ENCODE assay signal across 11 mouse cellular contexts in the genomic region with DNA sequence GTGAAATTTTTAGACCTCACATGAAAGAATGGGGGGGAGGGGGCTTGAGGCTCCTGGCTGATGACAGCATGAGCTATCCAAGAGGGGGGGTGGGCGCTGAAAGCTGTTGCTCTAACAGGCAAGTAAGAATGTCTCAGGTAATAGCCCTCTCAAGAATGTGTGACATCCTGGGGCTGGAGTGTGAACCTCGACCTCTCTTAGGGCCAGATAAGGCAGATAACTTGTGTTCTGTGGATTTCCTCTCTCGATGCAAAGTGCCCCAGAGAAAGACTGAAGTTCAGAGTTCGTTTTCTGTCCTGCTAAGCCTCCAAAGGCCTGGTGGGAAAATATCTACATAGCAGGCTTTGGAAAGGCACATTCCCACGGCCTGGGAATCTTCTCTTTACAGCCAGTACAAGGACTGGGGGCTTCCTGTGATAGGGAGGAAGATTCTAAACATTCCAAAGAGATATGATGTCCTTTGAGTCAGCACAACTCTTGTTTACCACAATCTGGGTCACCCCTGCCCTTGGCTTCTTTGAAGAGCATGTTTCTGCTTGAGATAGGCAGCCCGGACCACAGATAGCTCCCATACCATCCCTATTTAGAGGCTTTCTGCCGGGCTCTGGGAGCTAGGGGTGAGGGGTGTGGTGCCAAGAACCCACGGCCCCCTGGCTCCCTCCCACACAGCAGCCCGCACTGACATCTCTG. TPM values are rescaled to one million over a fixed set of nuclear protein-coding genes. Genes with fewer than 3 reads are reported as not detected.
DNase-seq lines count a peak whose midpoint lies in the region; ATAC-seq and TF ChIP-seq lines count a peak whose summit lies in the region.
"Had no signal": no experiment of that assay in that cellular context is flagged by ENCODE, and none has a peak within 500 bp of the region (broad histone marks: within the 10 kb centered on the region; RNA-seq: fewer than 3 reads in every experiment).

No protein-coding gene starts in this region.

- WGBS in forebrain, embryonic 11.5 days = 37% methylated on average over 9 of the region's 9 CpGs
- 44% methylated on average over 9 of the region's 9 CpGs for WGBS in forebrain, postnatal 0 days
- 38% methylated on average over 9 of the region's 9 CpGs for WGBS in kidney, embryonic 16.5 days
- WGBS in liver, embryonic 15.5 days (ENCODE audit: insufficient replicate concordance) = 15% methylated on average over 9 of the region's 9 CpGs

- TF ChIP-seq POLR2A in embryonic fibroblast, embryonic 13.5 days (IDR thresholded peaks at IDR 0.05; ENCODE audit: low read depth, low read length) = no peak

- H3K4me3 ChIP-seq in forebrain, embryonic 11.5 days (ENCODE audit: low read depth, low read length) = no peak overlapping the region
- H3K4me3 ChIP-seq in forebrain, postnatal 0 days (ENCODE audit: low read depth, low read length) = no peak overlapping the region
- H3K4me3 ChIP-seq in kidney, embryonic 16.5 days (ENCODE audit: low read length) = no peak overlapping the region
- H3K4me3 ChIP-seq in embryonic fibroblast, embryonic 13.5 days (ENCODE audit: insufficient read depth, low read length) = no peak overlapping the region
- H3K4me3 ChIP-seq in liver, embryonic 15.5 days (replicated peaks) = no peak overlapping the region

- no peak overlapping the region for H3K4me2 ChIP-seq in forebrain, embryonic 11.5 days (ENCODE audit: low read depth, low read length, severe bottlenecking)
- H3K4me2 ChIP-seq in forebrain, postnatal 0 days (ENCODE audit: low read depth) = no peak overlapping the region
- H3K4me2 ChIP-seq in kidney, embryonic 16.5 days (replicated peaks; ENCODE audit: low read depth, low read length) = no peak overlapping the region
- no peak overlapping the region for H3K4me2 ChIP-seq in liver, embryonic 15.5 days

- H3K27ac ChIP-seq in forebrain, embryonic 11.5 days (ENCODE audit: low read depth, low read length) = no peak overlapping the region
- H3K27ac ChIP-seq in forebrain, postnatal 0 days (ENCODE audit: low read depth, low read length) = no peak overlapping the region
- H3K27ac ChIP-seq in kidney, embryonic 16.5 days (ENCODE audit: low read length) = peak overlapping the region; percentile 6; the same call in 1 of the 2 replicates
- H3K27ac ChIP-seq in embryonic fibroblast, embryonic 13.5 days (ENCODE audit: insufficient read depth, low read length) = peak overlapping the region; percentile 3; the same call in 1 of the 2 replicates
- H3K27ac ChIP-seq in liver, embryonic 15.5 days (replicated peaks) = no peak overlapping the region

- H3K27me3 ChIP-seq in forebrain, embryonic 11.5 days (ENCODE audit: control insufficient read depth, insufficient read depth, low read length) = peaks cover 5% of the 10 kb centered on the region; the same call in 1 of the 2 replicates
- H3K27me3 ChIP-seq in forebrain, postnatal 0 days (ENCODE audit: insufficient read depth, low read length) = no peaks in the 10 kb centered on the region
- H3K27me3 ChIP-seq in kidney, embryonic 16.5 days (ENCODE audit: insufficient read depth, low read length) = 0 out of 2 replicates have a peak, but pooled peaks cover 4% of the 10 kb centered on the region
- peaks cover 28% of the 10 kb centered on the region for H3K27me3 ChIP-seq in liver, embryonic 15.5 days

- no peaks in the 10 kb centered on the region for H3K36me3 ChIP-seq in forebrain, embryonic 11.5 days (ENCODE audit: control insufficient read depth, insufficient read depth, low read length)
- H3K36me3 ChIP-seq in forebrain, postnatal 0 days (ENCODE audit: insufficient read depth) = no peaks in the 10 kb centered on the region
- H3K36me3 ChIP-seq in kidney, embryonic 16.5 days (ENCODE audit: insufficient read depth, low read length) = no peaks in the 10 kb centered on the region
- no peaks in the 10 kb centered on the region for H3K36me3 ChIP-seq in liver, embryonic 15.5 days (replicated peaks)

- H3K9ac ChIP-seq in forebrain, embryonic 11.5 days (ENCODE audit: low read length) = no peak overlapping the region
- no peak overlapping the region for H3K9ac ChIP-seq in forebrain, postnatal 0 days
- H3K9ac ChIP-seq in kidney, embryonic 16.5 days (replicated peaks; ENCODE audit: low read length) = peak overlapping the region; percentile 17; the same call in 1 of the 2 replicates
- no peak overlapping the region for H3K9ac ChIP-seq in liver, embryonic 15.5 days

- no peak for ATAC-seq in forebrain, embryonic 11.5 days (replicated peaks; ENCODE audit: low FRiP score)
- no peak for ATAC-seq in forebrain, postnatal 0 days
- no peak for ATAC-seq in kidney, embryonic 16.5 days (ENCODE audit: low FRiP score, low TSS enrichment)
- ATAC-seq in liver, embryonic 15.5 days (ENCODE audit: insufficient read depth) = 0 out of 2 replicates have a peak, but pooled peaks have one; percentile 18

- TF ChIP-seq CTCF in forebrain, postnatal 0 days (IDR thresholded peaks at IDR 0.05; ENCODE audit: low read depth) = no peak
- TF ChIP-seq CTCF in embryonic fibroblast, embryonic 13.5 days (IDR thresholded peaks at IDR 0.05; ENCODE audit: borderline replicate concordance, insufficient read depth, low read length) = no peak

- DNase-seq in forebrain, embryonic 11.5 days (ENCODE audit: low spot score) = peak; percentile 41
- no peak for DNase-seq in forebrain, postnatal 0 days
- DNase-seq in kidney, postnatal 4 days = no peak
- DNase-seq in layer of hippocampus, postnatal 14 days (ENCODE audit: low spot score in 2 of 2) = no peak
- DNase-seq in layer of hippocampus, adult 9-11 months = no peak
- DNase-seq: adrenal gland, adult 2 months; embryo, embryonic 11 days; kidney, postnatal 10 days had no signal

- H3K4me1 ChIP-seq in forebrain, embryonic 11.5 days (replicated peaks; ENCODE audit: control insufficient read depth, insufficient read depth, low read length) = peaks cover 8% of the 10 kb centered on the region; the same call in 1 of the 2 replicates
- peaks cover 6% of the 10 kb centered on the region for H3K4me1 ChIP-seq in forebrain, postnatal 0 days (ENCODE audit: insufficient read depth)
- H3K4me1 ChIP-seq in kidney, embryonic 16.5 days (ENCODE audit: insufficient read depth, low read length) = peaks cover 59% of the 10 kb centered on the region
- peaks cover 14% of the 10 kb centered on the region for H3K4me1 ChIP-seq in embryonic fibroblast, embryonic 13.5 days (ENCODE audit: control insufficient read depth, insufficient read depth, low read length)
- H3K4me1 ChIP-seq in liver, embryonic 15.5 days (replicated peaks) = peaks cover 8% of the 10 kb centered on the region; the same call in 1 of the 2 replicates

- H3K9me3 ChIP-seq in forebrain, embryonic 11.5 days (ENCODE audit: control insufficient read depth, low read length) = no peaks in the 10 kb centered on the region
- no peaks in the 10 kb centered on the region for H3K9me3 ChIP-seq in forebrain, postnatal 0 days (ENCODE audit: low read length)
- H3K9me3 ChIP-seq in kidney, embryonic 16.5 days (ENCODE audit: low read length) = no peaks in the 10 kb centered on the region
- no peaks in the 10 kb centered on the region for H3K9me3 ChIP-seq in liver, embryonic 15.5 days (replicated peaks)

RNA-seq across cellular contexts. Expression of a gene that starts 31.7 kb away (rescaled TPM):
- 55.6 and 59.3 TPM in 2 replicates for polyA plus RNA-seq in forebrain, embryonic 11.5 days (2014; fragmentation: Nextera tagmentation; extraction: Ambion mirVana)
- 42.7 and 50.0 TPM in 2 replicates for total RNA-seq in forebrain, postnatal 0 days (2014; rRNA removed)
- 11.1 and 16.1 TPM in 2 replicates for polyA plus RNA-seq in forebrain, postnatal 0 days (2015; fragmentation: Nextera tagmentation; extraction: Ambion mirVana)
- 38.7 and 46.0 TPM in 2 replicates for polyA plus RNA-seq in kidney, embryonic 16.5 days (2015; fragmentation: Nextera tagmentation; extraction: Ambion mirVana)
- polyA plus RNA-seq in embryonic fibroblast, embryonic 13.5 days (2011; ENCODE audit: insufficient read length, low read depth, missing spikeins) = 24.5 and 28.0 TPM in 2 replicates
- 10.9 and 11.2 TPM in 2 replicates for polyA plus RNA-seq in liver, embryonic 15.5 days (2015; fragmentation: Nextera tagmentation; extraction: Ambion mirVana)
- 10 to 100 TPM; 30.8 to 34.0 TPM for total RNA-seq in layer of hippocampus, postnatal 14 days (2021)

Comparison
In these comparisons a context has a peak if more than half of its experiments do, and no peak if none do; other contexts are left out.
1. H3K27ac ChIP-seq: peak in kidney, embryonic 16.5 days (single experiment) and embryonic fibroblast, embryonic 13.5 days (single experiment); none in forebrain, embryonic 11.5 days (single experiment), forebrain, postnatal 0 days (single experiment) and liver, embryonic 15.5 days (single experiment).